Mouse (Mus musculus) midbrain, embryonic 16.5 days (tissue): ENCODE measurements around the gene Gpc4. TPM values are rescaled to one million over a fixed set of nuclear protein-coding genes. Genes with fewer than 3 reads are reported as not detected.

Experiments used
- ATAC-seq: fragments of 200-750 bp; cut with Nextera tagmentation; 2 replicates; pipeline ENCODE4 v1.8.0; 2017; ENCODE audit warnings: moderate TSS enrichment
- H3K27ac ChIP-seq: fragments of 300-500 bp; sonication (generic); 2 replicates; pipeline ENCODE4 v1.5.1; 2014; ENCODE audit warnings: mild to moderate bottlenecking, low read length, mixed read lengths
- H3K27me3 ChIP-seq: fragments of 300-500 bp; sonication (generic); 2 replicates; pipeline ENCODE4 v1.6.1; 2014; ENCODE audit warnings: low read depth, low read length, mixed read lengths; ENCODE audit not compliant: control insufficient read depth, insufficient read depth
- H3K36me3 ChIP-seq: fragments of 300-500 bp; sonication (generic); 2 replicates; pipeline ENCODE4 v1.6.1; 2014; ENCODE audit warnings: mild to moderate bottlenecking, low read length, moderate library complexity, mixed read lengths; ENCODE audit not compliant: control insufficient read depth, insufficient read depth
- H3K4me1 ChIP-seq: fragments of 300-500 bp; sonication (generic); 2 replicates; pipeline ENCODE4 v1.6.1; 2014; ENCODE audit warnings: mild to moderate bottlenecking, low read length, mixed read lengths; ENCODE audit not compliant: control insufficient read depth, insufficient read depth
- H3K4me2 ChIP-seq: fragments of 300-500 bp; sonication (generic); 2 replicates; pipeline ENCODE4 v1.6.1; 2014; ENCODE audit warnings: mild to moderate bottlenecking, low read length, mixed read lengths
- H3K4me3 ChIP-seq: fragments of 300-500 bp; sonication (generic); 2 replicates; pipeline ENCODE4 v1.5.1; 2014; ENCODE audit warnings: low read depth, mild to moderate bottlenecking, low read length, moderate library complexity, mixed read lengths
- H3K9ac ChIP-seq: fragments of 300-500 bp; sonication (generic); 2 replicates; pipeline ENCODE4 v1.6.1; 2014; ENCODE audit warnings: low read depth, low read length, mixed read lengths
- H3K9me3 ChIP-seq: fragments of 300-500 bp; sonication (generic); replicated peaks from 2 replicates; pipeline ENCODE4 v1.6.1; 2014; ENCODE audit warnings: mild to moderate bottlenecking, low read length, mixed read lengths; ENCODE audit not compliant: control insufficient read depth, poor library complexity, severe bottlenecking
- WGBS: fragments of 180-500 bp; shearing (Covaris S2); extraction: QIAGEN DNeasy Blood & Tissue Kit; methylation state at CpG from one replicate; pipeline ENCODE4 v1.1.7; 2014; 5-methylcytosine and 5-hydroxymethylcytosine counted together
- polyA plus RNA-seq: library from polyadenylated mRNA; unstranded; fragments of >200 nt; fragmentation: Nextera tagmentation; extraction: Ambion mirVana; gene quantifications from 2 replicates; pipeline ENCODE4 v1.2.1, GENCODE M21; 2015

Gene Gpc4
- polyA plus RNA-seq, 1 experiment from 2014 or later = 8.9 TPM

DNA sequence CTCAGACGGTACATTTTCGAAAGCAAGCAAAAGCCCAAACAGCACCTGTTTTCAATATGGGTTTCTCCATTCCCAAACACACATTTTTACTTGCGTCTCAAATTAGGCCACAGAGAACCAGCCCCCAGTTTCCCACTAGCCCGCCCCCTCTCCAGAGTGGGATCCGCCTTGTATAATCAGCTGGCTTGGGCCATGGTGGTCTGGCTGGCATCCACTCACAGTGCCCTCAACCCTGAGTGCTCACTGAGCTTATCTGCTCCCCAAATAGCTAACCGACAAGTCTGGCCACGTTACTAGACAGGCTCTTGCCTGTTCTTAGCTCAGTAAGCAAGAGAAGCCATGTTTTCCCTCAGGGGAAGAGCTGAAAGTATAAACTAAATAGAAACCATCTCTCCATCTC lies 134.9 kb downstream of the Gpc4 start:
- H3K27me3 ChIP-seq = no peaks in the 10 kb centered on the region
- no peak overlapping the region for H3K27ac ChIP-seq
- H3K4me3 ChIP-seq = no peak overlapping the region
- H3K9ac ChIP-seq = no peak overlapping the region
- no peak overlapping the region for H3K4me2 ChIP-seq
- no peaks in the 10 kb centered on the region for H3K36me3 ChIP-seq
- 81% methylated on average over 7 of the region's 7 CpGs for WGBS
- no peaks in the 10 kb centered on the region for H3K9me3 ChIP-seq
- ATAC-seq = no peak
- no peaks in the 10 kb centered on the region for H3K4me1 ChIP-seq

DNA sequence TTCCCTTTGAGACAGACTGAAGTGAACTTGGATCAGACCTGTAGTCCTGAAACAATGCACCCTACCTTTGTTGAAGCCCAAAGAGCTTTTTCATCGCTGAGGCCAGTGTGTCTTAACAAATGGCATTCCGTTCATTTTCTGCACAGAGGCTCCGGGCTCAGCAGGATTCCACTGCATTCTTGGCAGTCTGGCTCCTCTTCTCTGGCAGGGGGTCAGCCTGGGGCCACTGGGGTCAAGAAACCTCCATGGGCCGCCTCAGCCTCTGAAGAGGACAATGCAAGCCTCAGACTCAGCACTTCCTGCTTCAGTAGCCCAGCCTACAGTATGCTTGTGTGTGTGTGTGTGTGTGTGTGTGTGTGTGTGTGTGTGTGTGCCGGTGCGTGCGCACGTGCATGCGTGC lies 147.4 kb downstream of the Gpc4 start:
- Histone ChIP-seq H3K9ac (no peak overlapping the region), H3K4me2 (no peak overlapping the region), H3K27me3 (no peaks in the 10 kb centered on the region), H3K36me3 (no peaks in the 10 kb centered on the region), H3K27ac (no peak overlapping the region), H3K4me1 (no peaks in the 10 kb centered on the region), H3K9me3 (no peaks in the 10 kb centered on the region), H3K4me3 (no peak overlapping the region)
- no peak for ATAC-seq
- WGBS = 53% methylated on average over 9 of the region's 9 CpGs

Other genes with a start within 250 kb of the Gpc4 start
- not detected in 2 replicates for gene 1700080O16Rik, start 192.5 kb downstream of the Gpc4 start, polyA plus RNA-seq